Mouse (Mus musculus) MEL (cell line): ENCODE measurements around the gene Tln2. TPM values are rescaled to one million over a fixed set of nuclear protein-coding genes. Genes with fewer than 3 reads are reported as not detected.
A peak's percentile ranks its signal among the peaks of the same experiment; 100 is the strongest.

Experiments
- DNase-seq: peaks from one replicate; pipeline ENCODE4 v3.0.0; 2011; ENCODE audit warnings: low read depth, low spot score
- H3K27ac ChIP-seq: 2 replicates; pipeline ENCODE4 v1.5.1; 2012; ENCODE audit warnings: low read depth, mild to moderate bottlenecking, control low read depth, low read length, moderate library complexity; ENCODE audit not compliant: control insufficient read depth
- H3K27me3 ChIP-seq, 2 experiments: fragments of 150-350 bp in 1 of 2; sonication (generic) in 1 of 2; 2 replicates each; pipeline ENCODE4 v1.6.1; 2012; ENCODE audit warnings: low read length in 2 of 2, mild to moderate bottlenecking in 2 of 2, improper control_type of control experiment in 1 of 2, moderate library complexity in 1 of 2; ENCODE audit not compliant: insufficient read depth in 2 of 2, control insufficient read depth in 1 of 2
- H3K36me3 ChIP-seq, 2 experiments: 2 replicates each; pipeline ENCODE4 v1.6.1; 2012 to 2014; ENCODE audit warnings: low read length in 2 of 2, improper control_type of control experiment in 1 of 2, inconsistent platforms in 1 of 2, mild to moderate bottlenecking in 1 of 2; ENCODE audit not compliant: insufficient read depth in 2 of 2, control insufficient read depth in 1 of 2
- H3K4me1 ChIP-seq, 2 experiments: fragments of 150-350 bp in 1 of 2; sonication (generic) in 1 of 2; 2 replicates each; pipeline ENCODE4 v1.6.1; 2012; ENCODE audit warnings: low read length in 2 of 2, improper control_type of control experiment in 1 of 2, mild to moderate bottlenecking in 1 of 2; ENCODE audit not compliant: insufficient read depth in 2 of 2, control insufficient read depth in 1 of 2
- H3K4me3 ChIP-seq, 2 experiments: fragments of 150-350 bp in 1 of 2; sonication (generic) in 1 of 2; 2 replicates each; pipeline ENCODE4 v1.5.1; 2012; ENCODE audit warnings: low read depth in 2 of 2, low read length in 2 of 2, mild to moderate bottlenecking in 2 of 2, moderate library complexity in 2 of 2, control low read depth in 1 of 2, improper control_type of control experiment in 1 of 2; ENCODE audit not compliant: control insufficient read depth in 1 of 2, insufficient read depth in 1 of 2
- H3K79me2 ChIP-seq: 2 replicates; pipeline ENCODE4 v1.6.1; 2012; ENCODE audit warnings: mild to moderate bottlenecking, low read length, moderate library complexity; ENCODE audit not compliant: control insufficient read depth, poor library complexity, insufficient read depth
- H3K9ac ChIP-seq: 2 replicates; pipeline ENCODE4 v1.6.1; 2012; ENCODE audit warnings: low read depth, mild to moderate bottlenecking, control low read depth, low read length, moderate library complexity; ENCODE audit not compliant: control insufficient read depth, poor library complexity, severe bottlenecking
- H3K9me3 ChIP-seq: fragments of 150-350 bp; sonication (generic); replicated peaks from 2 replicates; pipeline ENCODE4 v1.6.1; 2012; ENCODE audit warnings: mild to moderate bottlenecking, low read length, improper control_type of control experiment, moderate library complexity; ENCODE audit not compliant: insufficient read depth
- BHLHE40 ChIP-seq: IDR thresholded peaks from 2 replicates; pipeline ENCODE4 v1.6.1; 2012; ENCODE audit warnings: low read depth, mild to moderate bottlenecking, inconsistent platforms, low read length, improper control_type of control experiment, borderline replicate concordance
- CHD1 ChIP-seq: IDR thresholded peaks from 2 replicates; pipeline ENCODE4 v1.6.1; 2012; ENCODE audit warnings: low read depth, mild to moderate bottlenecking, inconsistent platforms, low read length, improper control_type of control experiment
- CTCF ChIP-seq, 3 experiments: IDR thresholded peaks in 2 of 3; conservative IDR thresholded peaks in 1 of 3; 2 replicates each; pipeline ENCODE4 v1.5.1; 2011 to 2012; ENCODE audit warnings: low read length in 3 of 3, low read depth in 2 of 3, mild to moderate bottlenecking in 2 of 3, improper control_type of control experiment in 1 of 3, inconsistent platforms in 1 of 3, mixed read lengths in 1 of 3, moderate library complexity in 1 of 3; ENCODE audit not compliant: control insufficient read depth in 1 of 3, insufficient read depth in 1 of 3, poor library complexity in 1 of 3, severe bottlenecking in 1 of 3
- E2F4 ChIP-seq: IDR thresholded peaks from 2 replicates; pipeline ENCODE4 v1.6.1; 2011; ENCODE audit warnings: low read depth, low read length, improper control_type of control experiment, borderline replicate concordance
- ETS1 ChIP-seq: IDR thresholded peaks from 2 replicates; pipeline ENCODE4 v1.6.1; 2012; ENCODE audit warnings: low read depth, mild to moderate bottlenecking, inconsistent platforms, low read length, improper control_type of control experiment, moderate library complexity
- GATA1 ChIP-seq: IDR thresholded peaks from 2 replicates; pipeline ENCODE4 v1.6.1; 2011; ENCODE audit warnings: low read depth, low read length, improper control_type of control experiment
- HCFC1 ChIP-seq: IDR thresholded peaks from 2 replicates; pipeline ENCODE4 v1.6.1; 2012; ENCODE audit warnings: low read depth, mild to moderate bottlenecking, inconsistent platforms, low read length, improper control_type of control experiment, moderate library complexity
- KAT2A ChIP-seq: conservative IDR thresholded peaks from 2 replicates; pipeline ENCODE4 v1.6.1; 2012; ENCODE audit warnings: low read depth, low read length, improper control_type of control experiment, inconsistent platforms
- MAFK ChIP-seq: IDR thresholded peaks from 2 replicates; pipeline ENCODE4 v1.6.1; 2011; ENCODE audit warnings: low read depth, mild to moderate bottlenecking, low read length, improper control_type of control experiment, borderline replicate concordance
- MAZ ChIP-seq: IDR thresholded peaks from 2 replicates; pipeline ENCODE4 v1.6.1; 2012; ENCODE audit warnings: low read depth, mild to moderate bottlenecking, inconsistent platforms, low read length, improper control_type of control experiment
- MEF2A ChIP-seq: IDR thresholded peaks from 2 replicates; pipeline ENCODE4 v1.6.1; 2014; ENCODE audit warnings: low read depth, mild to moderate bottlenecking, inconsistent platforms, low read length, improper control_type of control experiment; ENCODE audit not compliant: poor library complexity, insufficient replicate concordance, severe bottlenecking; ENCODE audit errors: extremely low read depth
- MYB ChIP-seq: IDR thresholded peaks from 2 replicates; pipeline ENCODE4 v1.6.1; 2011; ENCODE audit warnings: mild to moderate bottlenecking, low read depth, low read length, improper control_type of control experiment
- MYC ChIP-seq: IDR thresholded peaks from 2 replicates; pipeline ENCODE4 v1.6.1; 2011; ENCODE audit warnings: low read depth, mild to moderate bottlenecking, low read length, improper control_type of control experiment, moderate library complexity
- POLR2A ChIP-seq, 2 experiments: IDR thresholded peaks; 2 replicates each; pipeline ENCODE4 v1.6.1; 2011 to 2012; ENCODE audit warnings: low read length in 2 of 2, mild to moderate bottlenecking in 2 of 2, control low read depth in 1 of 2, improper control_type of control experiment in 1 of 2, low read depth in 1 of 2, moderate library complexity in 1 of 2; ENCODE audit not compliant: control insufficient read depth in 1 of 2, insufficient read depth in 1 of 2, poor library complexity in 1 of 2
- RAD21 ChIP-seq: IDR thresholded peaks from 2 replicates; pipeline ENCODE4 v1.6.1; 2011; ENCODE audit warnings: mild to moderate bottlenecking, low read depth, low read length, improper control_type of control experiment
- SIN3A ChIP-seq: IDR thresholded peaks from 2 replicates; pipeline ENCODE4 v1.6.1; 2012; ENCODE audit warnings: low read length, improper control_type of control experiment, inconsistent platforms
- SMC3 ChIP-seq: IDR thresholded peaks from 2 replicates; pipeline ENCODE4 v1.6.1; 2011; ENCODE audit warnings: low read depth, low read length, improper control_type of control experiment
- TAL1 ChIP-seq: IDR thresholded peaks from 2 replicates; pipeline ENCODE4 v1.6.1; 2012; ENCODE audit warnings: mild to moderate bottlenecking, inconsistent platforms, low read length, moderate library complexity, mixed read lengths
- TCF12 ChIP-seq: IDR thresholded peaks from 2 replicates; pipeline ENCODE4 v1.6.1; 2014; ENCODE audit warnings: low read depth, mild to moderate bottlenecking, inconsistent platforms, low read length, improper control_type of control experiment, moderate library complexity
- ZKSCAN1 ChIP-seq: IDR thresholded peaks from 2 replicates; pipeline ENCODE4 v1.6.1; 2012; ENCODE audit warnings: low read depth, mild to moderate bottlenecking, inconsistent platforms, low read length, improper control_type of control experiment, moderate library complexity
- ZMIZ1 ChIP-seq: IDR thresholded peaks from 2 replicates; pipeline ENCODE4 v1.6.1; 2012; ENCODE audit warnings: low read depth, mild to moderate bottlenecking, inconsistent platforms, low read length, improper control_type of control experiment, moderate library complexity
- ZNF384 ChIP-seq: IDR thresholded peaks from 2 replicates; pipeline ENCODE4 v1.6.1; 2012; ENCODE audit warnings: low read depth, mild to moderate bottlenecking, inconsistent platforms, low read length, improper control_type of control experiment
- polyA plus RNA-seq, 2 experiments: library from polyadenylated mRNA; stranded (reverse) in 1 of 2; unstranded in 1 of 2; fragments of >175 nt in 1 of 2; fragments of >200 nt in 1 of 2; gene quantifications; 2 replicates each; pipeline versions ENCODE4 v1.2.1 to v1.2.4; 2012; ENCODE audit warnings: low replicate concordance in 2 of 2, low read depth in 1 of 2; ENCODE audit not compliant: insufficient read length in 2 of 2, insufficient read depth in 1 of 2, missing spikeins in 1 of 2
- total RNA-seq: library from RNA; depleted of rRNA; stranded (reverse); fragments of 300-350 nt; gene quantifications from 2 replicates; pipeline ENCODE4 v1.2.3, GENCODE M21; 2012

Tln2 gene
- total and polyA plus RNA-seq, 3 experiments = not detected

- H3K27me3 ChIP-seq = no peaks in the 10 kb centered on the region
- DNase-seq = no peak
- no peaks in the 10 kb centered on the region for H3K79me2 ChIP-seq
- H3K4me3 ChIP-seq = no peak overlapping the region
- no peak for TF ChIP-seq TAL1
- no peak for TF ChIP-seq HCFC1
- TF ChIP-seq BHLHE40 = no peak
- TF ChIP-seq ZNF384 = no peak
- TF ChIP-seq KAT2A = no peak
- TF ChIP-seq MYC = no peak
- TF ChIP-seq E2F4 = no peak
- no peak for TF ChIP-seq GATA1
- TF ChIP-seq MEF2A = no peak
- no peak for TF ChIP-seq CTCF (IDR thresholded peaks at IDR 0.05 in 2 of 3, conservative IDR thresholded peaks at IDR 0.05 in 1 of 3; ENCODE audit: control insufficient read depth in 1 of 3, insufficient read depth in 1 of 3, low read depth in 2 of 3, low read length in 3 of 3, poor library complexity in 1 of 3, severe bottlenecking in 1 of 3)
- no peak for TF ChIP-seq MYB
- no peak for TF ChIP-seq CHD1
- no peak for TF ChIP-seq RAD21
- TF ChIP-seq SIN3A = no peak
- no peak for TF ChIP-seq MAZ
- TF ChIP-seq ETS1 = no peak
- TF ChIP-seq ZKSCAN1 = no peak
- TF ChIP-seq ZMIZ1 = no peak
- no peak for TF ChIP-seq POLR2A (IDR thresholded peaks at IDR 0.05; ENCODE audit: control insufficient read depth in 1 of 2, insufficient read depth in 1 of 2, low read depth in 1 of 2, low read length in 2 of 2, poor library complexity in 1 of 2)
- no peak overlapping the region for H3K9ac ChIP-seq
- H3K9me3 ChIP-seq = no peaks in the 10 kb centered on the region
- no peak overlapping the region for H3K27ac ChIP-seq
- H3K4me1 ChIP-seq = no peaks in the 10 kb centered on the region
- H3K36me3 ChIP-seq = no peaks in the 10 kb centered on the region
Observed at GRCm38 (mm10) chr9:67321886-67322285, 237.6 kb downstream of the Tln2 start.

GRCm38 (mm10) chr9:67315356-67315755, 244.1 kb downstream of the Tln2 start:
- H3K4me3 ChIP-seq = no peak overlapping the region
- no peaks in the 10 kb centered on the region for H3K9me3 ChIP-seq
- TF ChIP-seq TCF12 (no peak), MAFK (no peak), RAD21 (no peak; the same call in 1 of the 2 replicates), ZKSCAN1 (no peak), CTCF (IDR thresholded peaks at IDR 0.05 in 2 of 3, conservative IDR thresholded peaks at IDR 0.05 in 1 of 3; ENCODE audit: control insufficient read depth in 1 of 3, insufficient read depth in 1 of 3, low read depth in 2 of 3, low read length in 3 of 3, poor library complexity in 1 of 3, severe bottlenecking in 1 of 3) (peak; percentile 8 to 56 (median 25); a peak in 4 of 6 replicates), SMC3 (peak; percentile 20)
- TF ChIP-seq, all 39 proteins: peak for 2
- Histone ChIP-seq H3K79me2 (no peaks in the 10 kb centered on the region), H3K36me3 (no peaks in the 10 kb centered on the region), H3K9ac (no peak overlapping the region), H3K4me1 (no peaks in the 10 kb centered on the region), H3K27ac (no peak overlapping the region), H3K27me3 (no peaks in the 10 kb centered on the region)
- DNase-seq = peak; percentile 4
